Mouse (Mus musculus) hindbrain, embryonic 11.5 days (tissue): ENCODE data around the gene Terf2ip. TPM values are rescaled to one million over a fixed set of nuclear protein-coding genes. Genes with fewer than 3 reads are reported as not detected.

Source experiments
- ATAC-seq: fragments of 200-750 bp; cut with Nextera tagmentation; 2 replicates; pipeline ENCODE4 v1.8.0; 2017; ENCODE audit warnings: mild to moderate bottlenecking, moderate TSS enrichment, moderate library complexity; ENCODE audit not compliant: low FRiP score
- DNase-seq: peaks from one replicate; pipeline ENCODE4 v3.0.0-alpha.2; 2015; ENCODE audit warnings: low spot score
- H3K27ac ChIP-seq: fragments of 300-500 bp; sonication (generic); 2 replicates; pipeline ENCODE4 v1.5.1; 2014; ENCODE audit warnings: mild to moderate bottlenecking, low read depth, low read length
- H3K27me3 ChIP-seq: fragments of 300-500 bp; sonication (generic); 2 replicates; pipeline ENCODE4 v1.6.1; 2014; ENCODE audit warnings: mild to moderate bottlenecking, low read length, moderate library complexity, mixed read lengths; ENCODE audit not compliant: control insufficient read depth, insufficient read depth
- H3K36me3 ChIP-seq: fragments of 300-500 bp; sonication (generic); 2 replicates; pipeline ENCODE4 v1.6.1; 2014; ENCODE audit warnings: mild to moderate bottlenecking, low read length, moderate library complexity, mixed read lengths; ENCODE audit not compliant: control insufficient read depth, insufficient read depth
- H3K4me1 ChIP-seq: fragments of 300-500 bp; sonication (generic); replicated peaks from 2 replicates; pipeline ENCODE4 v1.6.1; 2014; ENCODE audit warnings: low read length, mixed read lengths; ENCODE audit not compliant: control insufficient read depth, insufficient read depth
- H3K4me2 ChIP-seq: fragments of 300-500 bp; sonication (generic); replicated peaks from 2 replicates; pipeline ENCODE4 v1.6.1; 2014; ENCODE audit warnings: mild to moderate bottlenecking, low read depth, low read length
- H3K4me3 ChIP-seq: fragments of 300-500 bp; sonication (generic); 2 replicates; pipeline ENCODE4 v1.5.1; 2014; ENCODE audit warnings: low read depth, low read length
- H3K9ac ChIP-seq: fragments of 300-500 bp; sonication (generic); 2 replicates; pipeline ENCODE4 v1.6.1; 2014; ENCODE audit warnings: low read depth, low read length
- H3K9me3 ChIP-seq: fragments of 300-500 bp; sonication (generic); 2 replicates; pipeline ENCODE4 v1.6.1; 2016; ENCODE audit warnings: low read length; ENCODE audit not compliant: control insufficient read depth
- WGBS: fragments of 180-500 bp; shearing (Covaris S2); extraction: QIAGEN DNeasy Blood & Tissue Kit; methylation state at CpG from one replicate; pipeline ENCODE4 v1.1.7; 2014; 5-methylcytosine and 5-hydroxymethylcytosine counted together
- polyA plus RNA-seq: library from polyadenylated mRNA; unstranded; fragments of >200 nt; fragmentation: Nextera tagmentation; extraction: Ambion mirVana; gene quantifications from 2 replicates; pipeline ENCODE4 v1.2.1, GENCODE M21; 2014

Terf2ip gene
- polyA plus RNA-seq, 1 experiment from 2014 or later, result 31.9 TPM

- Histone ChIP-seq H3K4me3 (no peak overlapping the region), H3K36me3 (no peaks in the 10 kb centered on the region), H3K27me3 (no peaks in the 10 kb centered on the region), H3K9me3 (no peaks in the 10 kb centered on the region), H3K4me1 (no peaks in the 10 kb centered on the region), H3K27ac (no peak overlapping the region), H3K9ac (no peak overlapping the region), H3K4me2 (no peak overlapping the region)
- WGBS, result 59% methylated on average over 6 of the region's 6 CpGs
- DNase-seq (no peak), ATAC-seq (no peak)
Measured at GRCm38 (mm10) chr8:112030663-112031062, 19.5 kb downstream of the Terf2ip start.

- no peak overlapping the region for H3K4me3 ChIP-seq
- H3K4me1 ChIP-seq, result no peaks in the 10 kb centered on the region
- H3K27ac ChIP-seq, result no peak overlapping the region
- H3K36me3 ChIP-seq, result no peaks in the 10 kb centered on the region
- DNase-seq (no peak), ATAC-seq (no peak)
- 43% methylated on average over 7 of the region's 7 CpGs for WGBS
- no peak overlapping the region for H3K4me2 ChIP-seq
- no peaks in the 10 kb centered on the region for H3K9me3 ChIP-seq
- H3K27me3 ChIP-seq, result no peaks in the 10 kb centered on the region
- no peak overlapping the region for H3K9ac ChIP-seq
Measured at GRCm38 (mm10) chr8:112033071-112033470, 21.9 kb downstream of the Terf2ip start.

GRCm38 (mm10) chr8:112034603-112035002 is 23.4 kb downstream of the Terf2ip start:
- H3K4me3 ChIP-seq, result no peak overlapping the region
- ATAC-seq (peak; percentile 45; the same call in 1 of the 2 replicates), DNase-seq (peak; percentile 82)
- no peaks in the 10 kb centered on the region for H3K27me3 ChIP-seq
- H3K27ac ChIP-seq, result no peak overlapping the region
- H3K9me3 ChIP-seq, result no peaks in the 10 kb centered on the region
- no peaks in the 10 kb centered on the region for H3K36me3 ChIP-seq
- no peak overlapping the region for H3K4me2 ChIP-seq
- no peaks in the 10 kb centered on the region for H3K4me1 ChIP-seq
- 15% methylated on average over 8 of the region's 8 CpGs for WGBS
- H3K9ac ChIP-seq, result no peak overlapping the region

- Histone ChIP-seq H3K9ac (no peak overlapping the region), H3K4me2 (no peak overlapping the region), H3K9me3 (no peaks in the 10 kb centered on the region), H3K4me3 (no peak overlapping the region), H3K36me3 (no peaks in the 10 kb centered on the region), H3K27ac (no peak overlapping the region), H3K4me1 (no peaks in the 10 kb centered on the region), H3K27me3 (no peaks in the 10 kb centered on the region)
- ATAC-seq (no peak), DNase-seq (no peak)
- WGBS, result 80% methylated on average over 18 of the region's 18 CpGs
Measured at GRCm38 (mm10) chr8:112037521-112037920, 26.3 kb downstream of the Terf2ip start.

GRCm38 (mm10) chr8:112045182-112045581 is 34.0 kb downstream of the Terf2ip start:
- DNase-seq (no peak), ATAC-seq (no peak)
- H3K36me3 ChIP-seq, result no peaks in the 10 kb centered on the region
- no peak overlapping the region for H3K9ac ChIP-seq
- no peaks in the 10 kb centered on the region for H3K9me3 ChIP-seq
- H3K27me3 ChIP-seq, result no peaks in the 10 kb centered on the region
- H3K4me3 ChIP-seq, result no peak overlapping the region
- H3K4me1 ChIP-seq, result no peaks in the 10 kb centered on the region
- H3K27ac ChIP-seq, result no peak overlapping the region
- H3K4me2 ChIP-seq, result no peak overlapping the region
- 85% methylated on average over 5 of the region's 5 CpGs for WGBS

DNA sequence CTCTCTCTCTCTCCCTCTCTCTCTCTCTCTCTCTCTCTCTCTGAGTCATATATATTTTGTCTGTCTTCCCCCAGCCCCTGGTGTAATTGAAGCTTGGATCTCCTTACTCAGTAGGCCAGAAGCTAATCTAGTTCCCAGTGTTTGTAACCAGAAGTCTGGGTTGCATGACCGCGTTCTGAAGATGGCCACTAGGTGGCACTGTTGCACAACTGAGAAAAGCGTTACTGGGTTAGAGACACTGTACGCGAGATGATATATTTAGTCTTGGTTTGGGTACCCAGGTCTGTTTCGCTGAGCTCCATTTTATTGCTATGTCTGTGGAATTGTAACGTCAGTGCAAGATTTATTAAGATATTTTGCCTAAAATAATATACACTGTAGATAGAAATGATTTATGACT is 34.7 kb downstream of the Terf2ip start:
- no peak overlapping the region for H3K9ac ChIP-seq
- H3K27me3 ChIP-seq, result no peaks in the 10 kb centered on the region
- WGBS, result 6% methylated on average over 7 of the region's 7 CpGs
- DNase-seq (peak; percentile 93), ATAC-seq (peak; percentile 70; the same call in 1 of the 2 replicates)
- no peak overlapping the region for H3K4me3 ChIP-seq
- no peaks in the 10 kb centered on the region for H3K36me3 ChIP-seq
- H3K27ac ChIP-seq, result no peak overlapping the region
- H3K4me1 ChIP-seq, result no peaks in the 10 kb centered on the region
- H3K9me3 ChIP-seq, result no peaks in the 10 kb centered on the region
- H3K4me2 ChIP-seq, result no peak overlapping the region

DNA sequence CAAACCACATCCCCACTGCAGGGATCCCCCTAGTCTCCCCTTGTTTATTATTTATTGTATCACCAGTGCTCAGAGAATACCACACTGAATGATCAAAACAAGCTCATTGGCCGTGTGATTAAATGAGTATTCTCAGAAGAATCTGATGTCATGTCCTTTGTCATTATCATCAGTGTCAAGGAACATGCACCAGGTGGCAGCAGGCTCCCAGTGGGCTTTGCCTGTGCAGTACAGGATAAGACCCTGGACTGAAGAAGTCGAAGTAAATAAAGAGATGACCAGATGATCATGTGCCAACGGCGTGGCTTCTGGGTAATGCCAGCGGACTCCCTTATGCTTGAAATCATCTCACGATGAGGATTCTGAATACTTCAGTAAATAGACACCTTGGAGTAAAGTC is 37.1 kb downstream of the Terf2ip start:
- H3K9me3 ChIP-seq, result no peaks in the 10 kb centered on the region
- no peak for DNase-seq
- no peak for ATAC-seq
- H3K4me3 ChIP-seq, result no peak overlapping the region
- H3K9ac ChIP-seq, result no peak overlapping the region
- H3K36me3 ChIP-seq, result no peaks in the 10 kb centered on the region
- H3K4me2 ChIP-seq, result no peak overlapping the region
- WGBS, result 82% methylated on average over 6 of the region's 6 CpGs
- H3K4me1 ChIP-seq, result no peaks in the 10 kb centered on the region
- H3K27ac ChIP-seq, result no peak overlapping the region
- no peaks in the 10 kb centered on the region for H3K27me3 ChIP-seq

GRCm38 (mm10) chr8:112049984-112050383 is 38.8 kb downstream of the Terf2ip start:
- no peaks in the 10 kb centered on the region for H3K36me3 ChIP-seq
- no peak overlapping the region for H3K27ac ChIP-seq
- ATAC-seq (no peak), DNase-seq (no peak)
- H3K9me3 ChIP-seq, result no peaks in the 10 kb centered on the region
- WGBS, result 84% methylated on average over 6 of the region's 6 CpGs
- H3K4me3 ChIP-seq, result no peak overlapping the region
- no peaks in the 10 kb centered on the region for H3K27me3 ChIP-seq
- H3K9ac ChIP-seq, result no peak overlapping the region
- H3K4me2 ChIP-seq, result no peak overlapping the region
- no peaks in the 10 kb centered on the region for H3K4me1 ChIP-seq

- DNase-seq (no peak), ATAC-seq (no peak)
- H3K27ac ChIP-seq, result no peak overlapping the region
- no peaks in the 10 kb centered on the region for H3K36me3 ChIP-seq
- no peaks in the 10 kb centered on the region for H3K9me3 ChIP-seq
- no peak overlapping the region for H3K9ac ChIP-seq
- no peaks in the 10 kb centered on the region for H3K27me3 ChIP-seq
- no peak overlapping the region for H3K4me2 ChIP-seq
- no peaks in the 10 kb centered on the region for H3K4me1 ChIP-seq
- H3K4me3 ChIP-seq, result no peak overlapping the region
- 77% methylated on average over 9 of the region's 9 CpGs for WGBS
Measured at GRCm38 (mm10) chr8:112051537-112051936, 40.3 kb downstream of the Terf2ip start.
